Mouse (Mus musculus): Measurements from ENCODE around the gene Uba1. TPM values are rescaled to one million over a fixed set of nuclear protein-coding genes. Genes with fewer than 3 reads are reported as not detected.
A peak's percentile ranks its signal among the peaks of the same experiment; 100 is the strongest.

Gene Uba1
- total and polyA plus RNA-seq, 3 experiments: 138 to 218 (median 177) TPM

GRCm38 (mm10) chrX:20688615-20689014 lies 30.5 kb downstream of the Uba1 start:
- DNase-seq (ENCODE audit: extremely low read depth): peak; percentile 41
- Histone ChIP-seq H3K4me2 (ENCODE audit: insufficient read depth, low read depth, poor library complexity, severe bottlenecking) (no peak overlapping the region), H3K9me3 (replicated peaks; ENCODE audit: low read length) (no peaks in the 10 kb centered on the region), H3K4me3 (replicated peaks in 1 of 3; ENCODE audit: low read depth in 2 of 3, low read length in 2 of 3, poor library complexity in 1 of 3) (peak overlapping the region; percentile 68 to 88 (median 80)), H3K27me3 (replicated peaks) (no peaks in the 10 kb centered on the region), H3K79me2 (replicated peaks; ENCODE audit: control insufficient read depth, extremely low read depth, insufficient read depth, poor library complexity, severe bottlenecking) (peaks cover 30% of the 10 kb centered on the region), H3K36me3 (replicated peaks in 1 of 2; ENCODE audit: control insufficient read depth in 1 of 2, insufficient read depth in 1 of 2, low read length in 1 of 2) (peaks cover 10 to 36% of the 10 kb centered on the region in 2 experiments), H3K4me1 (ENCODE audit: control insufficient read depth in 1 of 2, insufficient read depth in 2 of 2) (peaks cover 0 to 19% of the 10 kb centered on the region in 2 experiments; a peak in 3 of 4 replicates), H3K27ac (ENCODE audit: insufficient read depth, low read depth) (peak overlapping the region; percentile 58), H3K9ac (ENCODE audit: insufficient read depth, low read depth) (peak overlapping the region; percentile 99)
- TF ChIP-seq SIN3A (IDR thresholded peaks at IDR 0.05; ENCODE audit: low read length): peak; percentile 36
- no peak for TF ChIP-seq POLR2AphosphoS2 (IDR thresholded peaks at IDR 0.05; ENCODE audit: low read depth, low read length)
- no peak for TF ChIP-seq SMC3 (IDR thresholded peaks at IDR 0.05; ENCODE audit: low read depth, low read length)
- TF ChIP-seq TCF12 (IDR thresholded peaks at IDR 0.05; ENCODE audit: low read depth, low read length): no peak; the same call in 1 of the 2 replicates
- TF ChIP-seq ZKSCAN1 (IDR thresholded peaks at IDR 0.05; ENCODE audit: borderline replicate concordance, low read depth, low read length): no peak
- no peak; the same call in 1 of the 2 replicates for TF ChIP-seq NELFE (IDR thresholded peaks at IDR 0.05; ENCODE audit: low read depth, low read length)
- no peak for TF ChIP-seq UBTF (IDR thresholded peaks at IDR 0.05; ENCODE audit: low read depth, low read length)
- peak in 1 of 2 experiments; percentile 22; a peak in 1 of 4 replicates for TF ChIP-seq CTCF (conservative IDR thresholded peaks at IDR 0.05 in 1 of 2, IDR thresholded peaks at IDR 0.05 in 1 of 2; ENCODE audit: low read depth in 2 of 2, low read length in 2 of 2)
- TF ChIP-seq HCFC1 (IDR thresholded peaks at IDR 0.05; ENCODE audit: low read depth, low read length): peak; percentile 8; the same call in 1 of the 2 replicates
- no peak for TF ChIP-seq ELF1 (IDR thresholded peaks at IDR 0.05; ENCODE audit: low read depth, low read length)
- TF ChIP-seq USF2 (conservative IDR thresholded peaks at IDR 0.05; ENCODE audit: low read depth, low read length): no peak
- 0 out of 2 replicates have a peak, but pooled peaks have one; percentile 26 for TF ChIP-seq MAZ (IDR thresholded peaks at IDR 0.05; ENCODE audit: low read depth, low read length)
- in situ Hi-C loops (cut with MboI; ENCODE audit: low pct_ligation_motif_present, low pct_unique_long_range_greater_than_20kb, low sequenced_read_pairs) (no loop called here), dilution Hi-C loops (cut with MboI; ENCODE audit: extremely low pct_ligation_motif_present, extremely low pct_unique_long_range_greater_than_20kb, low sequenced_read_pairs) (no loop called here)

- Histone ChIP-seq H3K9me3 (replicated peaks; ENCODE audit: low read length) (no peaks in the 10 kb centered on the region), H3K27me3 (replicated peaks) (no peaks in the 10 kb centered on the region), H3K9ac (ENCODE audit: insufficient read depth, low read depth) (no peak overlapping the region), H3K4me2 (ENCODE audit: insufficient read depth, low read depth, poor library complexity, severe bottlenecking) (no peak overlapping the region), H3K27ac (ENCODE audit: insufficient read depth, low read depth) (no peak overlapping the region), H3K4me3 (replicated peaks in 1 of 3; ENCODE audit: low read depth in 2 of 3, low read length in 2 of 3, poor library complexity in 1 of 3) (no peak overlapping the region), H3K36me3 (replicated peaks in 1 of 2; ENCODE audit: control insufficient read depth in 1 of 2, insufficient read depth in 1 of 2, low read length in 1 of 2) (peaks cover 36 to 57% of the 10 kb centered on the region in 2 experiments), H3K79me2 (replicated peaks; ENCODE audit: control insufficient read depth, extremely low read depth, insufficient read depth, poor library complexity, severe bottlenecking) (peaks cover 30% of the 10 kb centered on the region), H3K4me1 (ENCODE audit: control insufficient read depth in 1 of 2, insufficient read depth in 2 of 2) (peaks cover 0 to 17% of the 10 kb centered on the region in 2 experiments; a peak in 3 of 4 replicates)
- in situ Hi-C loops (cut with MboI; ENCODE audit: low pct_ligation_motif_present, low pct_unique_long_range_greater_than_20kb, low sequenced_read_pairs): no loop called here
- no peak for DNase-seq (ENCODE audit: extremely low read depth)
- dilution Hi-C loops (cut with MboI; ENCODE audit: extremely low pct_ligation_motif_present, extremely low pct_unique_long_range_greater_than_20kb, low sequenced_read_pairs): no loop called here
- TF ChIP-seq MXI1 (IDR thresholded peaks at IDR 0.05; ENCODE audit: low read depth, low read length) (no peak), MAX (IDR thresholded peaks at IDR 0.05; ENCODE audit: low read length) (no peak), MYC (IDR thresholded peaks at IDR 0.05; ENCODE audit: low read depth, low read length) (no peak), IRF4 (IDR thresholded peaks at IDR 0.05; ENCODE audit: low read depth, low read length) (no peak), ZMIZ1 (IDR thresholded peaks at IDR 0.05; ENCODE audit: low read depth, low read length) (no peak)
Measured at GRCm38 (mm10) chrX:20691566-20691965, 33.4 kb downstream of the Uba1 start.

Data from CH12.LX (cell line).